Mouse (Mus musculus) midbrain, embryonic 16.5 days (tissue): ENCODE data around the gene Il25. TPM values are rescaled to one million over a fixed set of nuclear protein-coding genes. Genes with fewer than 3 reads are reported as not detected.
"Not testable (repeated sequence)": the region's sequence is repeated elsewhere in the genome, so short reads cannot be mapped to it uniquely, and the experiment has no call there.

Experiments used
- ATAC-seq: fragments of 200-750 bp; cut with Nextera tagmentation; 2 replicates; pipeline ENCODE4 v1.8.0; 2017; ENCODE audit warnings: moderate TSS enrichment
- H3K27ac ChIP-seq: fragments of 300-500 bp; sonication (generic); 2 replicates; pipeline ENCODE4 v1.5.1; 2014; ENCODE audit warnings: mild to moderate bottlenecking, low read length, mixed read lengths
- H3K27me3 ChIP-seq: fragments of 300-500 bp; sonication (generic); 2 replicates; pipeline ENCODE4 v1.6.1; 2014; ENCODE audit warnings: low read depth, low read length, mixed read lengths; ENCODE audit not compliant: control insufficient read depth, insufficient read depth
- H3K36me3 ChIP-seq: fragments of 300-500 bp; sonication (generic); 2 replicates; pipeline ENCODE4 v1.6.1; 2014; ENCODE audit warnings: mild to moderate bottlenecking, low read length, moderate library complexity, mixed read lengths; ENCODE audit not compliant: control insufficient read depth, insufficient read depth
- H3K4me1 ChIP-seq: fragments of 300-500 bp; sonication (generic); 2 replicates; pipeline ENCODE4 v1.6.1; 2014; ENCODE audit warnings: mild to moderate bottlenecking, low read length, mixed read lengths; ENCODE audit not compliant: control insufficient read depth, insufficient read depth
- H3K4me2 ChIP-seq: fragments of 300-500 bp; sonication (generic); 2 replicates; pipeline ENCODE4 v1.6.1; 2014; ENCODE audit warnings: mild to moderate bottlenecking, low read length, mixed read lengths
- H3K4me3 ChIP-seq: fragments of 300-500 bp; sonication (generic); 2 replicates; pipeline ENCODE4 v1.5.1; 2014; ENCODE audit warnings: low read depth, mild to moderate bottlenecking, low read length, moderate library complexity, mixed read lengths
- H3K9ac ChIP-seq: fragments of 300-500 bp; sonication (generic); 2 replicates; pipeline ENCODE4 v1.6.1; 2014; ENCODE audit warnings: low read depth, low read length, mixed read lengths
- H3K9me3 ChIP-seq: fragments of 300-500 bp; sonication (generic); replicated peaks from 2 replicates; pipeline ENCODE4 v1.6.1; 2014; ENCODE audit warnings: mild to moderate bottlenecking, low read length, mixed read lengths; ENCODE audit not compliant: control insufficient read depth, poor library complexity, severe bottlenecking
- WGBS: fragments of 180-500 bp; shearing (Covaris S2); extraction: QIAGEN DNeasy Blood & Tissue Kit; methylation state at CpG from one replicate; pipeline ENCODE4 v1.1.7; 2014; 5-methylcytosine and 5-hydroxymethylcytosine counted together
- polyA plus RNA-seq: library from polyadenylated mRNA; unstranded; fragments of >200 nt; fragmentation: Nextera tagmentation; extraction: Ambion mirVana; gene quantifications from 2 replicates; pipeline ENCODE4 v1.2.1, GENCODE M21; 2015

The Il25 gene
- polyA plus RNA-seq, 1 experiment from 2014 or later = 0.51 TPM

DNA sequence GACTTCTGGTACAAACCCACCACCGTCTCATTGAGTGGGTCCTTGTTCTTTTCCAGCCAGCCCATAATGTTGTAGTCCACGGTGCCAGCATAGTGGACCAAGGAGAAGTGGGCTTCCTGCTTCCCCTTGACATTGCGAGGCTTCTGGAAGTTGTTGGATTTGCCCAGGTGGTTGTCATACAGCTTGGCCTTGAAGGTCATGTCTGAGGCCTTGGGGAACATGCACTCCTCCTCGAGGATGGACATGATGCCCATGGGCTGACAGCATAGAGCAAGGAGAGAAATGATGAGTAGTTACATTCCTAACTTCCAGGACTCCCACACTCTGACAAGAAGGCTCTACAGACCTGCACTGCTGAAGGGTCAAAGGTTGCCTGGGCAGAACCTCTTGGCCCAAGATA lies 26.0 kb downstream of the Il25 start:
- Histone ChIP-seq H3K4me1 (no peaks in the 10 kb centered on the region), H3K4me3 (no peak overlapping the region), H3K4me2 (no peak overlapping the region), H3K9ac (no peak overlapping the region), H3K36me3 (no peaks in the 10 kb centered on the region), H3K27ac (no peak overlapping the region), H3K9me3 (no peaks in the 10 kb centered on the region), H3K27me3 (no peaks in the 10 kb centered on the region)
- 86% methylated on average over 4 of the region's 4 CpGs for WGBS
- no peak for ATAC-seq

- H3K36me3 ChIP-seq = no peaks in the 10 kb centered on the region
- no peak overlapping the region for H3K9ac ChIP-seq
- no peaks in the 10 kb centered on the region for H3K9me3 ChIP-seq
- H3K4me2 ChIP-seq = no peak overlapping the region
- ATAC-seq = no peak
- H3K4me3 ChIP-seq = no peak overlapping the region
- no peak overlapping the region for H3K27ac ChIP-seq
- 83% methylated on average over 3 of the region's 3 CpGs for WGBS
- H3K27me3 ChIP-seq = no peaks in the 10 kb centered on the region
- H3K4me1 ChIP-seq = no peaks in the 10 kb centered on the region
Measured at GRCm38 (mm10) chr14:54959197-54959596, 26.7 kb downstream of the Il25 start.

- H3K4me3 ChIP-seq, H3K27ac ChIP-seq, H3K36me3 ChIP-seq, H3K27me3 ChIP-seq, H3K9ac ChIP-seq, ATAC-seq, H3K4me1 ChIP-seq, H3K9me3 ChIP-seq, H3K4me2 ChIP-seq: not testable (repeated sequence)
- WGBS = 94% methylated on average over 12 of the region's 12 CpGs
Measured at GRCm38 (mm10) chr14:54959853-54960613, 27.5 kb downstream of the Il25 start.

DNA sequence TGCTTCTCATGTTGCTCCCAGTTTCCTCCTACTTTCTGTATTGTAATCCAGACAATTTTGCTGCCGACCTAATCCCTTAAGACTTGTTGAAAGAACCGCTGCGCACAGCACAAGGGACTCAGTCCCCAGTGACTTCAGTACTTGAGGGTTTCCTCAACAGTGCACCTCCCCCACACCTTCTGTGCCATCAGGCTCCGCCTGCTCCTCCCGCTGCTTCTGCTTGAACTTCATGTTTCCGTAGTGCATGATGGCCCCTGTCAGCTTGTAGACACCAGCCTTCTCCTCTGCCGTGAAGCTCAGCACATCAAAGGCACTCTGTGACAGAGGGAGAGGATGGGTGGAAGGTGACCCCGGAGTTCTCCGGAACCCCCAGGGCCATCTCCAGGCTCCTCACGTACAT lies 28.3 kb downstream of the Il25 start:
- ATAC-seq = no peak
- Histone ChIP-seq H3K4me2 (no peak overlapping the region), H3K4me3 (no peak overlapping the region), H3K27me3 (no peaks in the 10 kb centered on the region; the same call in 1 of the 2 replicates), H3K27ac (no peak overlapping the region), H3K9ac (no peak overlapping the region), H3K4me1 (no peaks in the 10 kb centered on the region), H3K9me3 (no peaks in the 10 kb centered on the region), H3K36me3 (no peaks in the 10 kb centered on the region)
- 63% methylated on average over 10 of the region's 10 CpGs for WGBS

DNA sequence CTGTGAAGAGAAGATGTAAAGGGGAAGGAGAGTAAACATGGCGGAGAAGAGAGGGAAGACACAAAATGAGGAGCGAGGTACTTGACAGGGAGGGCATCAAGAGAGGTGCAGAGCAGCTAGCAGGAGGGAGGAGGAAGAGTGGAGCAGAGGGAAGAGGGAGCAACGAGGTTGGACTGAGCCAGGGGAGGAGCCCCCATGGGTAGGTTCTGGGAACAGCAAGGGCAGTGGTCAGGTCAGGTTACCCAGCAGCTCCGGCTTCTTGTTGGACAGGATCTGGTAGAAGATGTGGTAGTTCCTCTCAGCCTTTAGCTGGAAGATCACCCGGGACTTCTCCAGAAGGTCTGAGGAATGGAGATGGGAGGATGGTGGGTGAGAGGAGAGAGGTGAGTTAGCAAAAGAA lies 29.0 kb downstream of the Il25 start:
- Histone ChIP-seq H3K27me3 (no peaks in the 10 kb centered on the region; the same call in 1 of the 2 replicates), H3K9ac (no peak overlapping the region), H3K9me3 (no peaks in the 10 kb centered on the region), H3K4me2 (no peak overlapping the region), H3K4me1 (no peaks in the 10 kb centered on the region), H3K4me3 (no peak overlapping the region), H3K36me3 (no peaks in the 10 kb centered on the region), H3K27ac (no peak overlapping the region)
- no peak for ATAC-seq
- WGBS = 79% methylated on average over 5 of the region's 5 CpGs

- no peak overlapping the region for H3K27ac ChIP-seq
- no peak overlapping the region for H3K4me2 ChIP-seq
- WGBS = 85% methylated on average over 7 of the region's 7 CpGs
- no peak for ATAC-seq
- no peak overlapping the region for H3K9ac ChIP-seq
- no peaks in the 10 kb centered on the region for H3K4me1 ChIP-seq
- no peaks in the 10 kb centered on the region for H3K36me3 ChIP-seq
- no peaks in the 10 kb centered on the region; the same call in 1 of the 2 replicates for H3K27me3 ChIP-seq
- no peaks in the 10 kb centered on the region for H3K9me3 ChIP-seq
- no peak overlapping the region for H3K4me3 ChIP-seq
Measured at GRCm38 (mm10) chr14:54962714-54963113, 30.2 kb downstream of the Il25 start.

GRCm38 (mm10) chr14:54963727-54964126 lies 31.2 kb downstream of the Il25 start:
- Histone ChIP-seq H3K4me3 (no peak overlapping the region), H3K9ac (no peak overlapping the region), H3K27ac (no peak overlapping the region), H3K27me3 (no peaks in the 10 kb centered on the region; the same call in 1 of the 2 replicates), H3K9me3 (no peaks in the 10 kb centered on the region), H3K4me2 (no peak overlapping the region), H3K4me1 (no peaks in the 10 kb centered on the region), H3K36me3 (no peaks in the 10 kb centered on the region)
- no peak for ATAC-seq
- 91% methylated on average over 11 of the region's 11 CpGs for WGBS

GRCm38 (mm10) chr14:54965044-54965443 lies 32.5 kb downstream of the Il25 start:
- Histone ChIP-seq H3K27me3 (no peaks in the 10 kb centered on the region; the same call in 1 of the 2 replicates), H3K4me3 (no peak overlapping the region), H3K4me2 (no peak overlapping the region), H3K36me3 (no peaks in the 10 kb centered on the region), H3K9me3 (no peaks in the 10 kb centered on the region), H3K27ac (no peak overlapping the region), H3K9ac (no peak overlapping the region), H3K4me1 (no peaks in the 10 kb centered on the region)
- no peak for ATAC-seq
- WGBS = 80% methylated on average over 15 of the region's 15 CpGs

GRCm38 (mm10) chr14:54965631-54966030 lies 33.1 kb downstream of the Il25 start:
- H3K27ac ChIP-seq = no peak overlapping the region
- no peaks in the 10 kb centered on the region; the same call in 1 of the 2 replicates for H3K27me3 ChIP-seq
- no peak overlapping the region for H3K4me3 ChIP-seq
- 79% methylated on average over 6 of the region's 6 CpGs for WGBS
- no peak for ATAC-seq
- H3K36me3 ChIP-seq = no peaks in the 10 kb centered on the region
- H3K9ac ChIP-seq = no peak overlapping the region
- no peak overlapping the region for H3K4me2 ChIP-seq
- H3K9me3 ChIP-seq = no peaks in the 10 kb centered on the region
- H3K4me1 ChIP-seq = no peaks in the 10 kb centered on the region
